Mouse (Mus musculus): ENCODE results near the gene Anapc16. TPM values are rescaled to one million over a fixed set of nuclear protein-coding genes. Genes with fewer than 3 reads are reported as not detected.
A peak's percentile ranks its signal among the peaks of the same experiment; 100 is the strongest.

Gene Anapc16
- polyA plus RNA-seq, 1 experiment from 2014 or later, result 111 TPM

- WGBS, result 49% methylated on average over 21 of the region's 21 CpGs
- no peaks in the 10 kb centered on the region for H3K36me3 ChIP-seq
- peaks cover 17% of the 10 kb centered on the region for H3K4me1 ChIP-seq
- peak overlapping the region; percentile 35 for H3K4me3 ChIP-seq
- peak overlapping the region; percentile 73 for H3K27ac ChIP-seq (replicated peaks)
- DNase-seq (ENCODE audit: low spot score), result no peak
- H3K27me3 ChIP-seq (ENCODE audit: low read depth, poor library complexity, severe bottlenecking), result peaks cover 13% of the 10 kb centered on the region
- no peaks in the 10 kb centered on the region for H3K9me3 ChIP-seq (replicated peaks)
Measured at GRCm38 (mm10) chr10:59942281-59942846, 60.6 kb downstream of the Anapc16 start.

- H3K27ac ChIP-seq (replicated peaks), result no peak overlapping the region
- DNase-seq (ENCODE audit: low spot score), result no peak
- no peak overlapping the region for H3K4me3 ChIP-seq
- WGBS, result 68% methylated on average over 1 of the region's 1 CpGs
- peaks cover 30% of the 10 kb centered on the region for H3K4me1 ChIP-seq
- H3K27me3 ChIP-seq (ENCODE audit: low read depth, poor library complexity, severe bottlenecking), result peaks cover 13% of the 10 kb centered on the region
- no peaks in the 10 kb centered on the region for H3K9me3 ChIP-seq (replicated peaks)
- H3K36me3 ChIP-seq, result no peaks in the 10 kb centered on the region
Measured at GRCm38 (mm10) chr10:59939081-59939480, 63.9 kb downstream of the Anapc16 start.

GRCm38 (mm10) chr10:59938662-59939061 lies 64.3 kb downstream of the Anapc16 start:
- Histone ChIP-seq H3K27ac (replicated peaks) (no peak overlapping the region), H3K27me3 (ENCODE audit: low read depth, poor library complexity, severe bottlenecking) (peaks cover 10% of the 10 kb centered on the region), H3K36me3 (no peaks in the 10 kb centered on the region), H3K4me3 (no peak overlapping the region), H3K9me3 (replicated peaks) (no peaks in the 10 kb centered on the region), H3K4me1 (peaks cover 30% of the 10 kb centered on the region)
- 84% methylated on average over 5 of the region's 5 CpGs for WGBS
- no peak for DNase-seq (ENCODE audit: low spot score)

Other genes with a start within 250 kb of the Anapc16 start
- 27.3 and 27.6 TPM in 2 replicates for gene Dnajb12, start 123.6 kb downstream of the Anapc16 start, polyA plus RNA-seq (2016; fragmentation: Nextera tagmentation; extraction: Ambion mirVana)
- 31.8 and 31.9 TPM in 2 replicates for gene Ddit4, start 51.3 kb downstream of the Anapc16 start, polyA plus RNA-seq (2016; fragmentation: Nextera tagmentation; extraction: Ambion mirVana)
- 34.4 and 35.5 TPM in 2 replicates for gene Ascc1, start 330 bp downstream of the Anapc16 start, polyA plus RNA-seq (2016; fragmentation: Nextera tagmentation; extraction: Ambion mirVana)
- gene Spock2, start 103.1 kb upstream of the Anapc16 start, polyA plus RNA-seq (2016; fragmentation: Nextera tagmentation; extraction: Ambion mirVana), result 7.9 and 16.0 TPM in 2 replicates
- 2.0 and 2.5 TPM in 2 replicates for gene Chst3, start 216.1 kb upstream of the Anapc16 start, polyA plus RNA-seq (2016; fragmentation: Nextera tagmentation; extraction: Ambion mirVana)